In the genomic region with DNA sequence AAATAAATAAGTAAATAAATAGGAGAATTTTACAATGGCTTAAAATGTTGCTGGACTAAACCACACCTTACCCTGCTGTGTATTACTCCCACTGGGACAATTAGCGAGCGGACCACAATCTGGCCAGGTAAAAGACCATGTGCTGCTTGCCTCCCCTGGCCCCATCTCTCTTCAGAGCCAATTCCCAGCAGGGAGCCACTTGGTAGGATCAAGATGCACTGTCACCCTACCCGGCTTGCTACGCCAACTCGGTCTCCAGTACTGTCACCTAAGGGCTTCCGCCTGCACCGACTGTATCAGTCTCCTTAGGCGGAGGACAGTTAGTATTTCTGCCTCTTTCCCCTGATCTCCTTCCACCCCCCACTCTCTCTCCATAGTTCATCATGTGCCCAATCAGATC, we compare ENCODE assay signal across 26 mouse cellular contexts.
"Had no signal": no experiment of that assay in that cellular context is flagged by ENCODE, and none has a peak within 500 bp of the region (broad histone marks: within the 10 kb centered on the region; RNA-seq: fewer than 3 reads in every experiment).

No protein-coding gene starts in this region.

- DNase-seq: gastrocnemius, postnatal 14 days; gastrocnemius, postnatal 36 days; heart, adult 18-20 months; heart, postnatal 14 days; heart, postnatal 36 days; kidney, adult 11 months; kidney, adult 2 months; kidney, adult 9 months; kidney, postnatal 14 days; kidney, postnatal 36 days; layer of hippocampus, adult 9-11 months; layer of hippocampus, postnatal 36 days; left cerebral cortex, postnatal 4 days had no signal

- H3K27ac ChIP-seq: heart, embryonic 13.5 days; heart, embryonic 15.5 days; hindbrain, embryonic 13.5 days; hindbrain, embryonic 15.5 days; hindbrain, postnatal 0 days; kidney, embryonic 15.5 days; kidney, postnatal 0 days; limb, embryonic 13.5 days; limb, embryonic 15.5 days; liver, embryonic 12.5 days; liver, embryonic 14.5 days had no signal

- H3K9me3 ChIP-seq: heart, embryonic 13.5 days; heart, embryonic 15.5 days; hindbrain, embryonic 13.5 days; hindbrain, embryonic 15.5 days; kidney, embryonic 15.5 days; limb, embryonic 13.5 days; limb, embryonic 15.5 days; liver, embryonic 12.5 days had no signal

- ATAC-seq: hindbrain, postnatal 0 days; intestine, embryonic 16.5 days; liver, embryonic 12.5 days had no signal

- H3K36me3 ChIP-seq: heart, embryonic 13.5 days; heart, embryonic 15.5 days; hindbrain, embryonic 13.5 days; hindbrain, embryonic 15.5 days; kidney, embryonic 15.5 days; limb, embryonic 13.5 days; limb, embryonic 15.5 days; liver, embryonic 12.5 days had no signal

- H3K4me2 ChIP-seq: heart, embryonic 11.5 days; heart, embryonic 13.5 days; heart, embryonic 15.5 days; hindbrain, embryonic 13.5 days; hindbrain, embryonic 15.5 days; kidney, embryonic 15.5 days; limb, embryonic 13.5 days; limb, embryonic 15.5 days; liver, embryonic 12.5 days had no signal

- H3K9ac ChIP-seq: heart, embryonic 13.5 days; heart, embryonic 15.5 days; hindbrain, embryonic 13.5 days; hindbrain, embryonic 15.5 days; kidney, embryonic 15.5 days; limb, embryonic 13.5 days; limb, embryonic 15.5 days; liver, embryonic 12.5 days; liver, embryonic 14.5 days had no signal

- H3K4me3 ChIP-seq: heart, embryonic 13.5 days; heart, embryonic 15.5 days; hindbrain, embryonic 13.5 days; hindbrain, embryonic 15.5 days; kidney, embryonic 15.5 days; limb, embryonic 13.5 days; limb, embryonic 15.5 days; liver, embryonic 12.5 days had no signal

- H3K4me1 ChIP-seq: hindbrain, embryonic 13.5 days; hindbrain, embryonic 15.5 days; kidney, embryonic 15.5 days had no signal

- H3K27me3 ChIP-seq: heart, embryonic 13.5 days; heart, embryonic 15.5 days; hindbrain, embryonic 13.5 days; hindbrain, embryonic 15.5 days; kidney, embryonic 15.5 days; limb, embryonic 13.5 days; limb, embryonic 15.5 days had no signal
